Mouse (Mus musculus): ENCODE measurements at regions not wholly inside any gene's neighbourhood (a gene's known extent, or its start where the extent isn't known, plus 50 kb on each side); places are given as distances from the start of the nearest gene placed in this dataset.

DNA sequence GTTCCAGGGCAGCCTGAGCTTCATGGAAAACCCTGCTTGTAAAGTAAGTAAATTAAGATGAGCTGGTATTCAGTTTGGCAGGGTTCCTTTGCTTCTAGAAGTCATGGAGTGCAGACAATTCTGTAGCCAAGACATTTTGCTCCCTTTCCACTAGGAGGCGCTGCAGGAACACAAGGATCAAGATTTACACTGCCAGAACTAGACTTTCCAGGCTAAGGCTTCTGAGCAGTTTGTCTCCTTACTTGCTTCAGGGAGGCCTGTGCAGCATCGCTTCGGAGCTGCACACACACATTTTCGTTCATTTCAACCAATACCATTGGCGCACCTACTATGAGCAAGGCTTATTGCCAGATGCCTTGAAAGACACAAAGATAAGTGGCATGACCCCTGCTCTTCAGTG is 445.6 kb upstream of the Diaph2 start:
- no peak for TF ChIP-seq CTCF (IDR thresholded peaks at IDR 0.05; ENCODE audit: borderline replicate concordance, control insufficient read depth, extremely low read depth, insufficient read depth, low read length, poor library complexity)
- TF ChIP-seq POLR2A (IDR thresholded peaks at IDR 0.05; ENCODE audit: control insufficient read depth, extremely low read depth, insufficient read depth, low read length, poor library complexity) = no peak

All from thymus, adult 2 months (tissue).